Mouse (Mus musculus): ENCODE results near the gene Frmd4b.

GRCm38 (mm10) chr6:97272349-97272748 is 345.0 kb downstream of the Frmd4b start:
- TF ChIP-seq POLR2A (IDR thresholded peaks at IDR 0.05; ENCODE audit: low read depth, low read length) (no peak), CTCF (conservative IDR thresholded peaks at IDR 0.05 in 1 of 2, IDR thresholded peaks at IDR 0.05 in 1 of 2; ENCODE audit: low read depth in 2 of 2, low read length in 2 of 2) (no peak), ZC3H11A (IDR thresholded peaks at IDR 0.05; ENCODE audit: low read depth, low read length) (no peak), ELF1 (IDR thresholded peaks at IDR 0.05; ENCODE audit: low read depth, low read length) (no peak), HCFC1 (IDR thresholded peaks at IDR 0.05; ENCODE audit: low read depth, low read length) (no peak), MAX (IDR thresholded peaks at IDR 0.05; ENCODE audit: low read length) (no peak), MXI1 (IDR thresholded peaks at IDR 0.05; ENCODE audit: low read depth, low read length) (no peak)

All from CH12.LX (cell line).